Mouse (Mus musculus) retina, embryonic 14.5 days (tissue): Measurements from ENCODE around the gene Paqr6.
A peak's percentile ranks its signal among the peaks of the same experiment; 100 is the strongest.

Source experiments
- DNase-seq: peaks from one replicate; pipeline ENCODE4 v3.0.0-alpha.2; 2015; ENCODE audit warnings: low spot score

Gene Paqr6

GRCm38 (mm10) chr3:88364337-88364736, at the start of gene Paqr6:
Gene Paqr6, plus strand, starts transcription at chr3:88364584.
- DNase-seq: peak; percentile 43

GRCm38 (mm10) chr3:88324951-88325405, 39.4 kb upstream of the Paqr6 start, which contains the start of gene Glmp:
Gene Glmp, plus strand, starts transcription at chr3:88325023.
- DNase-seq: peak; percentile 77

- no peak for DNase-seq
Observed at GRCm38 (mm10) chr3:88328956-88329355, 35.4 kb upstream of the Paqr6 start.

- DNase-seq: peak; percentile 71
Observed at GRCm38 (mm10) chr3:88331282-88331681, 33.1 kb upstream of the Paqr6 start.

- DNase-seq: no peak
Observed at GRCm38 (mm10) chr3:88334029-88334658, 30.2 kb upstream of the Paqr6 start.

- DNase-seq: no peak
Observed at GRCm38 (mm10) chr3:88334902-88335435, 29.4 kb upstream of the Paqr6 start.

- no peak for DNase-seq
Observed at GRCm38 (mm10) chr3:88335436-88336053, 28.8 kb upstream of the Paqr6 start.

GRCm38 (mm10) chr3:88336058-88337013, 28.0 kb upstream of the Paqr6 start, which contains the start of the genes Tmem79 and Smg5:
Gene Tmem79, minus strand, starts transcription at chr3:88336148.
Gene Smg5, plus strand, starts transcription at chr3:88336260.
- peak; percentile 97 for DNase-seq

GRCm38 (mm10) chr3:88337367-88338020, 26.9 kb upstream of the Paqr6 start:
- no peak for DNase-seq

- DNase-seq: no peak
Observed at GRCm38 (mm10) chr3:88338316-88338715, 26.1 kb upstream of the Paqr6 start.

GRCm38 (mm10) chr3:88339006-88339405, 25.4 kb upstream of the Paqr6 start:
- DNase-seq: no peak

- DNase-seq: no peak
Observed at GRCm38 (mm10) chr3:88350732-88351131, 13.7 kb upstream of the Paqr6 start.

- DNase-seq: no peak
Observed at GRCm38 (mm10) chr3:88352907-88353306, 11.5 kb upstream of the Paqr6 start.

GRCm38 (mm10) chr3:88354396-88355165, 9.8 kb upstream of the Paqr6 start:
- DNase-seq: no peak

GRCm38 (mm10) chr3:88359584-88359983, 4.8 kb upstream of the Paqr6 start:
- peak; percentile 23 for DNase-seq

GRCm38 (mm10) chr3:88359989-88360388, 4.4 kb upstream of the Paqr6 start:
- no peak for DNase-seq

- no peak for DNase-seq
Observed at GRCm38 (mm10) chr3:88361096-88361495, 3.3 kb upstream of the Paqr6 start.

GRCm38 (mm10) chr3:88361612-88362313, 2.6 kb upstream of the Paqr6 start:
- DNase-seq: no peak

- no peak for DNase-seq
Observed at GRCm38 (mm10) chr3:88363700-88364099, 684 bp upstream of the Paqr6 start.

GRCm38 (mm10) chr3:88365705-88366361, 1.4 kb downstream of the Paqr6 start:
- no peak for DNase-seq
